Mouse (Mus musculus) ZHBTc4 (cell line): ENCODE results near the gene Rpn1.

ENCODE experiments used
- DNase-seq: peaks from one replicate; pipeline ENCODE4 v3.0.0-alpha.2; 2011; ENCODE audit warnings: low read depth, low spot score

Rpn1 gene

DNA sequence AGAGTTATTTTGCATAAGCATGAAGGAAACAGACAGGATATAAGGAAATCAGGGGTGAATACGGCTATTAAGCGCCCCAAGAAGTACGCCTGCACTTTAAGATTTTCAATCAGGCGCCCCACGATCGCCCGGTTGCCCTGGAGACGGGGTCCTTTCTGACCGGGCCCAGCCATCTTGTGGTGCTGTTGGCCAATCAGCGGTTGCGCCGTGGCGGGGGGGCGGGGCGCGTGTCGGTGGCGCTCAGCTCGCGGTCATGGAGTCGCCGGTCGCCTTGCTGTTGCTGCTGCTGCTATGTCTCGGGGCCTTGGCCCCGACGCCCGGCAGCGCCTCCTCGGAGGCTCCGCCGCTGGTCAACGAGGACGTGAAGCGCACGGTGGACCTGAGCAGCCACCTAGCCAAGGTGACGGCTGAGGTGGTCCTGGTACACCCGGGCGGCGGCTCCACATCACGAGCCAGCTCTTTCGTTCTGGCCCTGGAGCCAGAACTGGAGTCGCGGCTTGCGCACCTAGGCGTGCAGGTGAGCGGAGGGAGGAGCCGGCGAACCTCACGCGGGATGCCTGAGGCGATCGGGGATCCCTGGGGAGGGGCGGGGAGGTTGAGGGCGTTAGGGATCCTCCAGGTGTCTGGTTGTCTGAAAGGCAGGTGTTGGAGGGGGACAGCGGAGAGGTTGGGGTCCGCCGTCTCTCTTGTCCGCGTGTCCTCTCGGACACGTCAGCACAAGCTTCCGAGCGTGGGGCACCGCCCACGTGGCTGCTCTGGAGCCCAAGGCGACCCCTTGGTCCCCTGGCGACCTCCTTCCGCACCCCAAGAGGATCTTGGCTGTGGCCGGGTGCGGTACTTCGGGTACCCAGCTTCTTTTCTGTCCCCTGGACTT lies at the start of gene Rpn1:
TSS of gene Rpn1 (plus strand) at position 205 of the 874 bp plus-strand sequence.
- peak; percentile 98 for DNase-seq

DNA sequence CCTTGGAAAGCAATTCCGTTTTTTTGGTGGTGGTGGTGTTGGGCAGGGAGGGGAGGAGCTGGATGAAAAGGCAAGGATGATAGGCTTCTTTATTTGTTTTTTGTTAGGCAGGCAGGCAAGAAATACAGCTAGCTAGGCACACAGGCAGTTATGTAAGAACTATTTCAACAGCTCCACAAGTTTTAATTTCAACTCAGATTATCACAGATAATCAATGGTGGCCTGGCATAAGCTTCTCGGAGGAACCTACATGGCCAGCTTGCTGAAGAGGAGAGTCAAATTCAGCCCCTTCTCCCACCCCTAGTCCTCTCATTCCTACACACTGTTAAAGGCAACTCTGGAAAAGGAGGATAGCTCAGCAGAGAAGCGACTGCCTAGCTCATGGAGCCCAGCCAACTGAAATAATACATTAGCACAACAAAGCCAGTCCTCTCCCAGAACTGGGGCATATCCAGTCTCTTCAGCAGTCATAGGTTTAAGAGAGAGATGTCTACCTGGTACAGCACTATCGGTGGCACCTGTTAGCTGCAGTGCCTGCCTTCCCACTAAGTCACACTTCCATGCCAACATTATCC lies 46.7 kb upstream of the Rpn1 start:
- DNase-seq, result peak; percentile 42

DNA sequence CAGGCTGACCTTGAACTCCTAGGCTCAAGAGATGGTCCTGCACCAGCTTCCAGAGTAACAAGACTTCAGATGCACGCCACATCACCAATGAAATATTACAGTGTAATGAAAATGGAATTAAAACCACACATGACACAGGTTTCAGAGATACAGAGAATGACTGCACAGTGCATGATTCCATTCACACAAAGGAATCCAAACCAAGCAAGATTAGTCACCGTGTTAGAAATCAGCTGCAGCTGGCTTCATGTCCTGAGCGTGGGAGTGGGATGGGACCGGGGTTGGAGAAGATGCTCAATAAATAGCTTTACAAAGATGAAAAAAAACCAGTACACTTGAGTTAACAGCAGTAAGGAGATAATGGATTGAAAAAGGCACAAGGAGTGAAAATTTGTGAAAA lies 44.9 kb upstream of the Rpn1 start:
- DNase-seq, result no peak

DNA sequence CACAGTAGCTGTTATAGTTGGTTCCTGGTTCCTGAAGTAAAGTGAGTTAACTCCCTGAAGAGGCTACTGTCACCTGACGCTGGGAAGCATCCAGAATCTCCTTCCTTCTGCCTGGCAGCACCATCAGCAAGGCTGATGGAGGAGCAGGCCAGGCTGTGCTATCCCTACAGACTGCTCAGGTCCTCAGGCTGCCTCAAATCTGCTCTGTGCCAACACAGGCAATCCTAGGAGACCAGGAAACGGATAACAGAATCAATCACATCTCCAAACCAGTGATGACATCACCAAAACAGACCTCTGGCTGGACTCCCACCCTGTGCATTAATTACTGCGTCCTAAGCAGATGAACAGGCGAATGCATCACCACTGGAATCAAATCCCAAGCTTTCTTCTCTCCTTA lies 43.1 kb upstream of the Rpn1 start:
- DNase-seq, result no peak

DNA sequence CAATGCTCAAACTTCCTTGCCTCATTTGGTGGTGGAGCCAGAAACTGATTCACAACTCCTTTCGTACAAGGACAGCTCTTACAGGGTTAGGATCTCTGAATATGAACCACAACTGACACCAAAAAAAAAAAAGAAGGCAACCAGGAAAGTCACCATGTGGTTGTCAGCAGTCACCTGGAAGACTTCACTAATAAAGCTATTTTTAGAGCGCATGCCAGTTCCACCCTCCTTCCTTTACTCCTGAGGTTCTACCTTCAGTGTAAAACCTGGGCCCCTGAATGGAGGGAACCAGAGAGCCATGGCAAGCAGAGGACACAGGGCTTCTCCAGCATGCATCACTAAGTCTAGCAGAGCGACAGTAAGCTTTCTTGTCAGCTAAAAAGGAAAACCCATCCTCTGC lies 41.9 kb upstream of the Rpn1 start:
- DNase-seq, result no peak

DNA sequence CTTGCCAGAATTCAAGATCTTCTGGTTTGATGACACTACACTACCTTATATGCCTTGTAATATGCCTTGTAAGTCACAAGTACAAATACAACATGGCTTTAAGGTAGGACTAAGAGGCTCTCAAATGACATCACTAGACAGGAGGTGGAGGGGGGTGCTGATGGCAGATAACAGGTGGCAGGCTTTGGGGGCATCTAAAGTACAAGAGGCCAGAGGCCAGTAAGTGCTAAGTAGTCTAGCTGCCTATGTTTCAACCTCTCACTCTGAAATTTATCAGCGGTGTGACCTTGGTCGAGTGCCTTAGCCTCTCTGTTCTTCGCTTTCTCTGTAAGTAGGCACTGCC lies 40.1 kb upstream of the Rpn1 start:
- peak; percentile 25 for DNase-seq

DNA sequence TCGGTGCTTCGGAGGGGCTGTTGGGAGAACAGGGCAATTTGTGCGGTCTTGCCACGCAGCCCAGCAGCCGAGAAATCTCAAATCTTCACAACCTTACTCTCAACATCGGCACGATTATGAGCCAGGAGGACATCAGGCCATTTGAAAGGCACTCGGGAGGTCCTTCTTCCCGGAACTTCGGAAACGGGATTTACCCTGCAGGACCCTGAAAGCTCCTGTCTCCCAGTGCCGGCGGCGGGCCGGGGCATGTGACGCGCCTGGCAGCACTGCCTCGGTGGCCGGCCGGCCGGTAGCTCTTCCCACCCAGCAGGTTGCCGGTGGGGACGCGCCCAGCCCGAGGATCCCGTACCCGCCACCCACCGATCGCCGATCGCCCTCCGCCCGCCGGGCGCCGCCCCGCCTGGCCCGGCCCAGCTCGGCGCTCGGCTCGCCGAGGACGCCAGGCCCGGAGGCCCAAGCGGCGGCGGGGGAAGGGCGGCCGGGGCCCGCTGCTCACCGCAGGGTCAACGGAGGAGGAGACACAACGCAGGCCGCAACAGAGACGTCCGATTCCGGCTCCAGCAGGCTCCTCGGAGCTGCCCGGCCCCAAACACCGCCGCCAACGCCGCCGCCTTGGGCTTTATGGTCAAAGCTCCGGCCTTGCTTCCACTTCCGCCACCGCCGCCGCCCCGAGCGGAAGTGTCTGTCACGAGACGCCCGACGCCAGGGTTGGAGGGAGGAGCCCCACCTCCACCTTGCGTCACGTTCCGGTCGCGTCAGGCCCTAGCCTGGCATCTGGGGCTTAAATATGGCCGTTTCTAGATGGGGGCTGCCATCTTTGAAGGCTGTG lies 39.5 kb upstream of the Rpn1 start, which contains the start of gene Rab7:
TSS of gene Rab7 (minus strand) at position 694 of the 829 bp plus-strand sequence.
- DNase-seq, result peak; percentile 99

DNA sequence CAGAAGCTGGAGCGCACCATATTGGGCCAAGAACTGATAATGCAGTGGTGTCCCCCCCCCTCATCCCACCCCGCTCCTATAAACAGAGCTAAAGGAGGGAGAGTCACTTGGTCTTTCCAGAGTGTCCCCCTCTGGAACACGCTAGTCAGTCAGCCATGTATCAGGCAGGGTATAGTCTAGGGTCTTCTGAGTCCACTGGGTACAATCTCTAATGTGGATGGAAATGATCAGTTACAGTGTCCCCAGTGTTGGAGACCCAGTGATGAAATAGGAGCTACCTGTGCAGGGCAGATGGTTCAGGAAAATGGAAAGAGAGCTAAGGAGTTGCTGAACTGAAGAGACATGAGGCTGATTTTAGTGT lies 38.9 kb upstream of the Rpn1 start:
- DNase-seq, result no peak

DNA sequence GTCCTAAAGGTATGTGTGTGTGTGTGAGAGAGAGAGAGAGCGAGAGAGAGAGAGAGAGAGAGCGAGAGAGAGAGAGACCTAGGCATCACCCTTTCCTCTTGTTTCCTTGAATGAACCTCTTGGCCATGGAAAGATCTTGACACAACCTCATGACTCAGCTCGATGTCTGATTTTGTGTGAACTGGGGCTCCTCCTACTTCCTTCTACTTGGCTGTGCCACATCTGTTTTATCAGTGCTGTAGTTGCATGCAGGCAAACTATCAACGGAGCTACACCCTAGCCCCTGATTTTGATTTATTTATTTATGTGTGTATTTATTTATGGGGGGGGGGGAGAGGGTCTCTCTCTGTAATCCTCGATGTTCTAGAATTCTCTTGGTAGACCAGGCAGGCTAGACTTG lies 36.4 kb upstream of the Rpn1 start:
- DNase-seq, result no peak

DNA sequence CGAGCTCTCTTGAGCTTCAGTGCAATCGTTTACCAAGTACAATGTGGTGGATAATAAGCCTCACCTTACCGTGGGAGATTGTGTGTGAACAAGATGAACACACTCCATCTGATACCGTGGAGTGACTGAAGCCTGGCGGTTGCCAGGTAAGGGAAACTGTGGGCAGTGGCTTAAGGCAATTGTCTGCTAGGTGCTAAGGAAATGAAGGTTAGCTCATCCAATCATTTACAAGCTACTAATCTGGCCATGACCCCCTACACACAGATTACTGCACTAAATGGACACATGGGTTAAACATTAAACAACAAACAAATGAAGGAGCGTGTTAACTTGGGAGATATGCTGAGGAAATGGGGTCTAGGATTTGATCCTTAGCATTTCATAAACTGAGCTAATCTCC lies 35.3 kb upstream of the Rpn1 start:
- DNase-seq, result no peak

DNA sequence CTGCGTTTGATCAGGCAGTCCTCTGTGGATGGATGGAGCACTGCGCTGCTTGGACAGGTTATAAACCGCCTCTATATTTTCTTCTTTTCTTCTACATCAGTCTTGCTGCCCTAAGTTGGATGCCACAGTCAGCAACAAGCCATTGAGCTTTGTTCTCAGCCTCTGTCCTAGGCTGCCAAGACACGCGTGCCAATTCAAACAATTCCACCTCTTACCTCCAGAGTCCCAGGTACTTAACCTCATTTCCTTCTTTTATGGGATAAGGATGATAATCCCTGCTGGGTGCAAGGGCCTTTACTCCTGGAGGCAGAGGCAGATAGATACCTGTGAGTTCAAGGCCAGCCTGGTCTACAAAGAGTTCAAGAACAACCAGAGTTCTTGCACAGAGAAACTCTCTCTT lies 33.1 kb upstream of the Rpn1 start:
- DNase-seq, result no peak

DNA sequence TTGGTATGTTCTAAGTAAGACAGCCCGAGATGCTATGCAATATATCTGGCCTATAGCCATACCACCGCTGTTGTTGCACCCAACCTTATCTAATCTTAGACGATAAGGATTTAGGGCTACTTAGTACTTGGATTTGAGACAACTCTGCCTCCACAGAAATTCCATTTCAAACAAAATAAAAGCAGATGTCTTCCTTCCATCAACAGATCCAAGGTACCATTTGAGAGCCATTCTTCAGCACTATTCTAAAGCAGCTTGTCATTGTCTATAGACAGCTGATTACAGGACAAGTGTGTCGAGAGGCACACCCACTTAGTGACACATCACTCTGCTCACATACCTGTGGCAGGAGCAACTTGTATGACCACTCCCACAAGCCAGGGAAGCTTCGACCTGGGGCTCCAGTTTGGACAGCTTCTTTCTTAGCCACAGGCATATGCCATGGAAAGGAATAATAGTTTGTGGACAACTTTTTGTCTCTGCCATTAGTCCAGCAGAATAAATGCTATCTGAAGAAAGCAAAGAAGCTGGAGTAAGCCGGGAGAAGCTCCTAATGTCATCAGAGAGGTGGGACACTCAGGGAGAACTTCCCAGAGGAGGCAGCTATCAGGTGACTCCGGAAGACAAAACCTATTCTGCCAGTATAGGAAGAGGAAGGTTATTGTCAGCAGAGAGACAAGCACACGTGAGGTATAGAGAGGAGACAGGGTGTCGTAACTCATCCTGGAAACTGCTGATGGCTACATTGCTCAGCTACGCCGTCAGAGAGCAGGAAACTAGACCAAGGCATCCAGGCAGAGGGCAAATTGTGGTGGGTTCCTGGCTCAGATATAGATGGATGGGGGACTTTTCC lies 30.8 kb upstream of the Rpn1 start:
- no peak for DNase-seq

DNA sequence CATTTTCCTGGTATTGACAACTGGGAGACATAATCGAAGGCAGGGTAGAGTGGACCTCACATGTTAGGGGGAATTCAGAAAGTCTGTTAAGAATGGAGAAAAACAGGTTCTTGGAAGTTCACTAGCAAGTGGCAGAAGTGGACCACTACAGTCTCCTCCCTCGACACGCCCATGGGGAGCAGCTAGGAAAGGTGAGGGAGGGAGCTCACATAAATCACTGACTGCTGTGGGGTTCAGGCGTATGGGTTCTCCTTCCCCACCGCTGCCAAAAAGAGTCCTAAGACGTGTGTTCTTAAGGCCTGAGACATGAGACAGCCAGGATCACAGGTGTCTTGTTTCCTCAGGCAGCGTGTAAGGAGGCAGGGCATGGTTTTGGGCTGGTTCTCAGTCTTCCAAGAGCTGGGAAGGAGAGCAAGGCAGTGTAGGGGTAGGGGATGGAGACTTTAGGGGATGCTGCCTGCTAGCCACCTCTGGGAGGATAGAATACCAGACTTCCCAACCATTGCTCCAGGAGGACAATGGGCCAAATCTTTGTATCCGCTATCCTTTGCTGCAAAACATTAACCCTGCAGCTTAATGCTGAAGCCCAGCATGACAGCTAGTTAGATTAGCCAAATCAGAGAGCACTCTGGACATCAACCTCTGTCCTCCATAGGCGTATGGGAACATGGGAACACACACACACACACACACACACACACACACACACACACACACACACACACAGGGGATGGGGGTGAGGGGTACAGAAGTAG lies 30.0 kb upstream of the Rpn1 start:
- no peak for DNase-seq

DNA sequence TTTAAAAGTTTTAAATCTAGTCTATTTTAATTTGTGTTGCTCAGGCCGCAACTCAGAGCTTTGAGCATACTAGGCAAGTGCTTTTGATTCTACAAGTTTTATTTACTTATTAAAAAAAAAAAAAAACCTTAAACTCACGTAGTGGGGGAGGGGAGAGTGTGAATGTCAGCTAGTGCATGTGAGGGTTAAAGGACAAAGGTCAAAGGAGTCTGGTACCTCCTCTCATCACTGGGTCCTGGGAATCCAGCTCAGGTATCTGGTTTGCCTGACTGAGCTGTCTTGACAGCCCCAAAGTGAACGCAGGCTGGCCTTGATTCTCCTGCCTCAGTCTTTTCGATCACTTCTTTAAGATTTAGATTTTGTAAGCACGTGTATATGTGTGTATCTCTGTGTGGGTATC lies 28.6 kb upstream of the Rpn1 start:
- DNase-seq, result no peak

DNA sequence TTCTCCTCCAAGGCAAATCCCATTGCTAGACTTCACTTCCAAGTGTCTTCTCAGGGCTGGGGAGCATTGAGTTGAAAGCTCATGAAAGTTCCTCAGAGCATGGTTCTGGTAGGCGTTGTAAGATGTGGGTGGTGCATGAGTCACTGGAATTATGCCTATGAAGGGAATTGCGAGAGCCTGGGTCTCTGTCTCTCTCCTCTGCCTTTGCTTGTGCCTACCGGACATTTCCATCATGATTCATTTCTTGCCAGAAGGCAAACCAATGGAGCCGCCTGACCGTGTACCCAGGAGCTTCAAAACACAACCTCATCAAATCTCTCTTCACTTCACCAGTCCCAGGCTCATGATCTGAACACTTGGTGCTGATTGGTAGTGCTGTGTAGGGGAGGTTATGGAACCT lies 27.4 kb upstream of the Rpn1 start:
- DNase-seq, result no peak

DNA sequence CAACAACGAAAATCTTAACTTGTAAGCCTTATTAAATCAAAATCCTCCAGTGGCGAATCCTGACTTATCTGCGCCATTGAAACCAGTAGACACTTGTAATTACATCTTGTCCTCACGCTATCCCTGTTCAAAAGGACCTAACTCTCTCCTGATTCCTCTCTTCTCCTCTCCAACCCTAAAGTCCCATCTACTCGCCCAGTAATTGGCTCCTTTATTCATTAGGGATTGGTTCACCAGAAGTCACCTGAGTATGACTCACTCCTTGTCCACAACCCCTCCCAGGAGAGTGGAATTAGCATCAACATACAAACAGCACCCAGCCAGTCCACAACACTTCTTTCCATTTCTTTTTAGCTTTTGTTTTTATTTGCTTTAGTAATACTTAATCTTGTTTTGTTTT lies 24.4 kb upstream of the Rpn1 start:
- DNase-seq, result peak; percentile 83

DNA sequence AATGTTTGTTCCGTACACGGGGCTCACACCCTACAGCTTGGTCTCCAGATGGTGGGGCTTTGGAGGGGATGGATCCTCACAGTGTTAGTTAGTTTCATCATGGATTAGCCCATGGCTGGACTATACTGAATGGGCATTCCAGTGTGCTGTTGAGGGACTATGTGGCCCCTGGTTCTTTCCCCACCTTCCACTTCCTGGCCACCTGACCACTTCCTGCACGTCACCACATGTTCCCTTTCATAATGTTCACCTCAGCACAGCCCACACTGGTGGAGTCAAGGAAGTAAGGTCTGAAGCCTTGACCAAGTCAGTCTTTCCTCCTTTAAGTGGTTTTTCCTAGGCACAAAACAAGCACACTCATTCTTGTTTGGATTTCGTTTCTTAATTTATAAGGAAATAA lies 23.7 kb upstream of the Rpn1 start:
- no peak for DNase-seq

DNA sequence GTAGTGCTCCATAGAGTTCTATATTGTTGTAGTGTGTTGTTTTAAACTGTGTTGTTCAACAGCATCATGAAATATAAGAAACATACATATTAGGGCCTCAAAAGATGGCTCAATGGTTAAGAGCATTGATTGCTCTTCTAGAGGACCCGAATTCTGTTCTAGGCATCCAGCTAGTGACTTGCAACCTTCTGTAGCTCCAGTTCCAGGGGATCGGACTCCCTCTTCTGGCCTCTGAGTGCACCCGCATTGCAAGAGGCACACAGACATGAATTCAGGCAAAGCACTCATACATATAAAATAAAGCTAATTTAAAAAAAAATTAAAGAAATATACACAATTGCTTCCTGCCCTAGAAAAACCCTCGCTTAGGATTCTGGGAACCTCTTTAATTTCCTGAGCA lies 22.9 kb upstream of the Rpn1 start:
- DNase-seq, result peak; percentile 38

DNA sequence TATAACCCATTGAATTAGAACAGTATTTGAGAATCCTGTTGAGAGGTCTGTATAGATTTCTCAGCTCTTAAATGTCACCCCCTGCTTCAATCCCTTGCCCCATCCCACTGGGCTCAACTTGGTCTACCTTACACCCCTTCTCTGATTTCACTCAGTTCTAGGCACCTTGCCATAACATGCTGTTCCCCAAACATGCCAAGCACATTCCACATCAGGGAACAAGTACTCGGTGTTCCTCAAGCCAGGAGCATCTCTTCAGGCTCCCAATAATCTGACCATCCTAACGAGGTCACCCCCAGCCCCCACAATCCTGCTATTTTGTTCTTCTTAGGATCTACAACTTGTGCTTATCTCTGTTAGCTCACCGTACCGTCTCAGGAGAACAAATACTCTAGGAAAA lies 21.9 kb upstream of the Rpn1 start:
- no peak for DNase-seq

DNA sequence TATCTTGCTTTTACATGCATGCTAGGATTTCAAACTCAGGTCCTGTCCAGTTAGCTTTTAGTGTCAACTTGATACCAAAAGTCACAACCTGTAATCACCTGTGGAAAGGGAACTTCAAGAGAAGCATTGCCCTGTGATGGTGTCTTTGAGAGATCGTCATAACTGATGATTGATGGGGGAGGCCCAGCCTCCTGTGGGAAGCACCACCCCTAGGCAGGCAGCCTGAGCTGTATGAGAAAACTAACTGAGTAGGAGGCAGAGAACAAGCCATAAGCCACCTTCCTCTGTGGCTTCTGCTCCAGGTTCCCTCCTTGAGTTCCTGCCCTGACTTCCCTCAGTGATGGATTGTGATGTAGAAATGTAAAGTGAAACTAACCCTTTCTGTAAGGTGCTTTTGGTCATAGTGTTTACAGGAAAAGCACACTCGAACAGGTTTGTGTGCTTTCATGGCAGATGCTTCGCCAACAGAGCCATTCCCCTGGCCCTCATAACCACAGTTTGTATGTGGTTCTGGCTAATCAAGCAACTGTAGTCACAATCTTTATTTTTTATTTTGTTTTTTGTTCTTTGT lies 20.1 kb upstream of the Rpn1 start:
- DNase-seq, result no peak

DNA sequence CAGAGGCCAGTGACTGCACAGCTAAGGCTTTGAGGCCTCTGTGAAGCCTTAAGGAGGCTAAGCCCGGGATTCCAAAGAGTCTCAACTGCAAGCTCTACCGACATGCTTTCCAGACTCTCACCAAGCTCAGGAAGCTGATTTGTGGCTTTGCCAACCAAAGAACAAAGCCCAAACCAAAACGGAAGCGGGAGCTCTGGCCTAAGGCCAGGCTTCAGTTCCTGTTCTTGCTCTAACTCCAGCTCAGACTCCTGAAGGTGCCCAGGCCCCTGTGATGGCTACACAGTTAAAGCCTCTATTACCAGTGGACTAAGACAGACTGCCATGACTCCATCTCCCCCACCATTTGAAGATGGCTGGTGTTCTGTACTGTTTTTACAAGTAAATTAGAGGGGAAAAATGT lies 19.2 kb upstream of the Rpn1 start:
- DNase-seq, result no peak
